Mouse (Mus musculus) ES-Bruce4 (cell line): Measurements from ENCODE around the gene Klhl21.

Experiments
- CTCF ChIP-seq: IDR thresholded peaks from one replicate; pipeline ENCODE4 v1.8.1; 2011; ENCODE audit warnings: low read depth, low read length
- POLR2A ChIP-seq: IDR thresholded peaks from one replicate; pipeline ENCODE4 v1.8.1; 2011; ENCODE audit warnings: low read length; ENCODE audit not compliant: insufficient read depth

GRCm38 (mm10) chr4:152021568-152022097, 13.0 kb downstream of the Klhl21 start:
- TF ChIP-seq POLR2A: no peak
- TF ChIP-seq CTCF: peak; percentile 56
